In the genomic region with DNA sequence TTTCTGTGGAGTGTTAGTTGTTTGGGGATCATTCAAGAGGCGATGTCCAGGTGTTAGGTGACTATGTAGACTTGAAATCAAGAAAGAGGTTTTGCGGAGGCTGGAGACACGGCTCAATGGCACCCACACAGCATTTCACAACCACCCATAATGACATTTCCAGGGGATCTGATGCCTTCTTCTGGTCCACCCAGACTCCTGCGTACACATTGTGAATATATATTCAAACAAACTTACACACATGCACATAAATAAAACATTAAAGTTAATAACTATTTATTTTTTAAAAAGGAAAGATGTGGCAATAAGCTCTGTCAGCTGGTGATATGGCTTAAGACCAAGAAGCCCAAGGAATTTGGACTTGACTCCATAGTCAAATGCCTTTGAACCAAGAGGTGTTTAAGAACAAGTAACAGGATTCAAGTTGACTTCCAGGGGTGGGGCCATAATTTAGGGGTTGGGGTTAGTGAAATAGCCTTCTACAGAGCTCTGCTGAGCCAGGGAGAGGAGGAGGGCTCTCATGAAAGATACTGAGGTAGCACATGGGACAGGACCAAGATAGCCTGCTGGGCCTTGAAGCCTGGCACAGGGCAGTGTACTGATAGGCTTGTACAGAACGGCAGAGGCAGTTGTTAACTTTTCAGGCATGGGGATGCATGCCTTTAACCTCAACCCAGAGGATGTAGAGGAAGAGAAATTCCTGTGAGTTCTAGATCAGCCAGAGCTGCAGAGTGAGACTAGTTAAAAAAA, we compare ENCODE assay signal across 19 mouse cellular contexts. TPM values are rescaled to one million over a fixed set of nuclear protein-coding genes. Genes with fewer than 3 reads are reported as not detected.
A peak's percentile ranks its signal among the peaks of the same experiment; 100 is the strongest.
DNase-seq lines count a peak whose midpoint lies in the region; ATAC-seq and TF ChIP-seq lines count a peak whose summit lies in the region.
"Had no signal": no experiment of that assay in that cellular context is flagged by ENCODE, and none has a peak within 500 bp of the region (broad histone marks: within the 10 kb centered on the region; RNA-seq: fewer than 3 reads in every experiment).

No protein-coding gene starts in this region.

- no peak overlapping the region for H3K27ac ChIP-seq in liver, adult 2 months (replicated peaks; ENCODE audit: insufficient read depth, low read depth, low read length)
- no peak overlapping the region for H3K27ac ChIP-seq in lung, embryonic 16.5 days (ENCODE audit: low read length)
- H3K27ac ChIP-seq: embryonic facial prominence, embryonic 10.5 days; forebrain, embryonic 13.5 days; heart, adult 2 months; heart, embryonic 15.5 days; hindbrain, embryonic 10.5 days; hindbrain, embryonic 14.5 days had no signal

- peak; percentile 82 for ATAC-seq in lung, embryonic 16.5 days (ENCODE audit: low read depth)
- ATAC-seq: forebrain, embryonic 13.5 days; forebrain, postnatal 0 days had no signal

- H3K4me1 ChIP-seq in liver, adult 2 months (ENCODE audit: control insufficient read depth, insufficient read depth, low read length), result no peaks in the 10 kb centered on the region
- H3K4me1 ChIP-seq in lung, embryonic 16.5 days (replicated peaks; ENCODE audit: control insufficient read depth, insufficient read depth, low read length), result no peaks in the 10 kb centered on the region
- H3K4me1 ChIP-seq in lung, adult 2 months (ENCODE audit: control insufficient read depth, insufficient read depth, low read length), result no peaks in the 10 kb centered on the region
- H3K4me1 ChIP-seq: forebrain, embryonic 13.5 days; heart, embryonic 15.5 days had no signal

- 86% methylated on average over 5 of the region's 5 CpGs for WGBS in liver, adult 2 months
- 51% methylated on average over 5 of the region's 5 CpGs for WGBS in lung, embryonic 16.5 days
- 79% methylated on average over 5 of the region's 5 CpGs for WGBS in lung, adult 2 months

- no peaks in the 10 kb centered on the region for H3K27me3 ChIP-seq in liver, adult 2 months (ENCODE audit: control insufficient read depth, insufficient read depth, low read length)
- no peaks in the 10 kb centered on the region for H3K27me3 ChIP-seq in lung, embryonic 16.5 days (ENCODE audit: control insufficient read depth, insufficient read depth, low read depth, low read length)
- H3K27me3 ChIP-seq: forebrain, embryonic 13.5 days; heart, embryonic 15.5 days had no signal

- H3K4me3 ChIP-seq in liver, adult 2 months (ENCODE audit: insufficient read depth, low read depth, low read length), result no peak overlapping the region
- H3K4me3 ChIP-seq in lung, embryonic 16.5 days (ENCODE audit: low read length), result no peak overlapping the region
- no peak overlapping the region for H3K4me3 ChIP-seq in lung, adult 2 months (replicated peaks; ENCODE audit: extremely low read depth, low read depth, low read length)
- H3K4me3 ChIP-seq: embryonic facial prominence, embryonic 10.5 days; forebrain, embryonic 13.5 days; heart, adult 2 months; heart, embryonic 15.5 days; hindbrain, embryonic 10.5 days had no signal

- no peaks in the 10 kb centered on the region for H3K36me3 ChIP-seq in liver, adult 2 months (ENCODE audit: control insufficient read depth, insufficient read depth, low read length)
- H3K36me3 ChIP-seq in lung, embryonic 16.5 days (ENCODE audit: control insufficient read depth, insufficient read depth, low read length), result no peaks in the 10 kb centered on the region
- H3K36me3 ChIP-seq: heart, embryonic 15.5 days had no signal

- no peak for TF ChIP-seq POLR2A in liver, adult 2 months (IDR thresholded peaks at IDR 0.05; ENCODE audit: extremely low read depth, insufficient read depth, low read length)
- TF ChIP-seq POLR2A in lung, adult 2 months (IDR thresholded peaks at IDR 0.05; ENCODE audit: borderline replicate concordance, extremely low read depth, low read depth, low read length), result no peak

- H3K9me3 ChIP-seq in lung, embryonic 16.5 days (ENCODE audit: control insufficient read depth, low read length), result no peaks in the 10 kb centered on the region
- H3K9me3 ChIP-seq: embryonic facial prominence, embryonic 10.5 days; forebrain, embryonic 13.5 days; heart, embryonic 15.5 days; hindbrain, embryonic 10.5 days had no signal

- H3K4me2 ChIP-seq in lung, embryonic 16.5 days (ENCODE audit: low read depth, low read length), result no peak overlapping the region
- H3K4me2 ChIP-seq: forebrain, embryonic 13.5 days; heart, embryonic 11.5 days; heart, embryonic 15.5 days; hindbrain, embryonic 14.5 days had no signal

- H3K79me2 ChIP-seq in liver, adult 2 months (ENCODE audit: control insufficient read depth, insufficient read depth, low read length), result no peaks in the 10 kb centered on the region

- TF ChIP-seq CTCF in liver, adult 2 months (IDR thresholded peaks at IDR 0.05; ENCODE audit: low read depth, low read length), result no peak
- TF ChIP-seq CTCF in lung, adult 2 months (IDR thresholded peaks at IDR 0.05; ENCODE audit: insufficient read depth, low read length), result no peak

- no peak overlapping the region for H3K9ac ChIP-seq in liver, adult 2 months (ENCODE audit: low read depth, low read length)
- no peak overlapping the region for H3K9ac ChIP-seq in lung, embryonic 16.5 days (ENCODE audit: low read length)
- H3K9ac ChIP-seq: forebrain, embryonic 13.5 days; forebrain, postnatal 0 days; heart, embryonic 15.5 days; hindbrain, embryonic 14.5 days had no signal

- peak; percentile 39 for DNase-seq in liver, adult 2 months (ENCODE audit: extremely low read depth, low read depth, low spot score)
- no peak for DNase-seq in liver
- DNase-seq in lung, adult 2 months, result no peak
- DNase-seq in lung, postnatal 25 days (ENCODE audit: low spot score), result peak; percentile 8
- no peak for DNase-seq in cerebellum, adult 8-10 months
- no peak for DNase-seq in cerebellum, postnatal 36 days
- DNase-seq: adrenal gland, postnatal 10 days; cerebellum, adult 11-12 months; cerebellum, adult 9-11 months; forebrain, postnatal 0 days; gastrocnemius, postnatal 14 days; heart, adult 2 months had no signal

RNA-seq across cellular contexts. Expression of a gene that starts 13.5 kb away (rescaled TPM):
- total RNA-seq in liver, adult 2 months (2014; rRNA removed), result 619 and 632 TPM in 2 replicates
- 187 and 189 TPM in 2 replicates for polyA plus RNA-seq in liver, adult 2 months (2012; rRNA removed)
- polyA plus RNA-seq in lung, embryonic 16.5 days (2015; fragmentation: Nextera tagmentation; extraction: Ambion mirVana), result 780 and 798 TPM in 2 replicates
- polyA plus RNA-seq in lung, adult 2 months (2012; rRNA removed), result 278 and 471 TPM in 2 replicates

RNA-seq across cellular contexts. Expression of a gene that starts 18.8 kb away (rescaled TPM):
- 0.28 and 0.34 TPM in 2 replicates for total RNA-seq in liver, adult 2 months (2014; rRNA removed)
- 0.04 and 0.06 TPM in 2 replicates for polyA plus RNA-seq in liver, adult 2 months (2012; rRNA removed)
- 15.7 and 16.8 TPM in 2 replicates for polyA plus RNA-seq in lung, embryonic 16.5 days (2015; fragmentation: Nextera tagmentation; extraction: Ambion mirVana)
- 0.17 and 0.20 TPM in 2 replicates for polyA plus RNA-seq in lung, adult 2 months (2012; rRNA removed)

RNA-seq across cellular contexts. Expression of a gene that starts 56.5 kb away (rescaled TPM):
- total RNA-seq in liver, adult 2 months (2014; rRNA removed), result 6.8 and 14.0 TPM in 2 replicates
- 2.2 and 3.8 TPM in 2 replicates for polyA plus RNA-seq in liver, adult 2 months (2012; rRNA removed)
- 63.7 and 66.8 TPM in 2 replicates for polyA plus RNA-seq in lung, embryonic 16.5 days (2015; fragmentation: Nextera tagmentation; extraction: Ambion mirVana)
- polyA plus RNA-seq in lung, adult 2 months (2012; rRNA removed), result 0.96 and 1.1 TPM in 2 replicates

Comparison
In these comparisons a context has a peak if more than half of its experiments do, and no peak if none do; other contexts are left out.
1. DNase-seq: peak in liver, adult 2 months (single experiment) and lung, postnatal 25 days (single experiment); none in liver (single experiment), lung, adult 2 months (single experiment), cerebellum, adult 8-10 months (single experiment) and cerebellum, postnatal 36 days (0 of 2).
2. RNA of a gene that starts 18.8 kb away (polyA plus RNA-seq): 15.7 to 16.8 TPM in lung, embryonic 16.5 days; 0.17 to 0.20 TPM in lung, adult 2 months and 0.04 to 0.06 TPM in liver, adult 2 months; every median in the first group is over 10 times any median in the second.
3. RNA of a gene that starts 56.5 kb away (polyA plus RNA-seq): 63.7 to 66.8 TPM in lung, embryonic 16.5 days; 2.2 to 3.8 TPM in liver, adult 2 months and 0.96 to 1.1 TPM in lung, adult 2 months; every median in the first group is over 10 times any median in the second.